Mouse (Mus musculus): ENCODE results near the gene Plekha6. TPM values are rescaled to one million over a fixed set of nuclear protein-coding genes. Genes with fewer than 3 reads are reported as not detected.
A peak's percentile ranks its signal among the peaks of the same experiment; 100 is the strongest.

The Plekha6 gene
- polyA plus RNA-seq, 1 experiment from 2014 or later = 23.4 TPM

- H3K9ac ChIP-seq = no peak overlapping the region
- WGBS = 62% methylated on average over 7 of the region's 7 CpGs
- no peak overlapping the region; the same call in 1 of the 2 replicates for H3K27ac ChIP-seq
- no peak for ATAC-seq (replicated peaks)
- no peaks in the 10 kb centered on the region for H3K36me3 ChIP-seq (replicated peaks)
- H3K9me3 ChIP-seq = no peaks in the 10 kb centered on the region
- H3K4me2 ChIP-seq = no peak overlapping the region
- no peak overlapping the region for H3K4me3 ChIP-seq
- peaks cover 52% of the 10 kb centered on the region for H3K4me1 ChIP-seq
- no peaks in the 10 kb centered on the region for H3K27me3 ChIP-seq (replicated peaks)
Observed at GRCm38 (mm10) chr1:133210766-133211165, 46.8 kb downstream of the Plekha6 start.

GRCm38 (mm10) chr1:133212273-133212672, 48.3 kb downstream of the Plekha6 start:
- H3K9ac ChIP-seq = no peak overlapping the region
- peaks cover 66% of the 10 kb centered on the region for H3K4me1 ChIP-seq
- WGBS = 67% methylated on average over 4 of the region's 4 CpGs

GRCm38 (mm10) chr1:133213098-133213497, 49.1 kb downstream of the Plekha6 start:
- no peaks in the 10 kb centered on the region for H3K9me3 ChIP-seq
- no peaks in the 10 kb centered on the region for H3K27me3 ChIP-seq (replicated peaks)
- no peaks in the 10 kb centered on the region for H3K36me3 ChIP-seq (replicated peaks)
- ATAC-seq (replicated peaks) = no peak
- H3K4me3 ChIP-seq = no peak overlapping the region
- peaks cover 66% of the 10 kb centered on the region for H3K4me1 ChIP-seq
- no peak overlapping the region for H3K27ac ChIP-seq
- WGBS = 83% methylated on average over 7 of the region's 7 CpGs
- H3K4me2 ChIP-seq = no peak overlapping the region
- no peak overlapping the region for H3K9ac ChIP-seq

More at GRCm38 (mm10) chr1:133212273-133212672, 48.3 kb downstream of the Plekha6 start:
- no peaks in the 10 kb centered on the region for H3K9me3 ChIP-seq
- H3K27me3 ChIP-seq (replicated peaks) = no peaks in the 10 kb centered on the region
- H3K4me3 ChIP-seq = no peak overlapping the region
- ATAC-seq (replicated peaks) = no peak
- no peak overlapping the region for H3K4me2 ChIP-seq
- H3K27ac ChIP-seq = no peak overlapping the region
- no peaks in the 10 kb centered on the region for H3K36me3 ChIP-seq (replicated peaks)

- 93% methylated on average over 4 of the region's 4 CpGs for WGBS
- no peaks in the 10 kb centered on the region for H3K36me3 ChIP-seq (replicated peaks)
- no peaks in the 10 kb centered on the region for H3K9me3 ChIP-seq
- H3K4me3 ChIP-seq = no peak overlapping the region
- H3K4me2 ChIP-seq = no peak overlapping the region
- H3K27me3 ChIP-seq (replicated peaks) = no peaks in the 10 kb centered on the region
- ATAC-seq (replicated peaks) = no peak
- no peak overlapping the region for H3K27ac ChIP-seq
- peaks cover 62% of the 10 kb centered on the region for H3K4me1 ChIP-seq
- H3K9ac ChIP-seq = no peak overlapping the region
Observed at GRCm38 (mm10) chr1:133213901-133214300, 49.9 kb downstream of the Plekha6 start.

- Histone ChIP-seq H3K36me3 (replicated peaks) (no peaks in the 10 kb centered on the region), H3K27me3 (replicated peaks) (no peaks in the 10 kb centered on the region), H3K4me2 (no peak overlapping the region), H3K27ac (no peak overlapping the region), H3K4me3 (no peak overlapping the region), H3K9me3 (no peaks in the 10 kb centered on the region), H3K9ac (no peak overlapping the region), H3K4me1 (peaks cover 53% of the 10 kb centered on the region)
- ATAC-seq (replicated peaks) = no peak; the same call in 1 of the 2 replicates
- WGBS = 55% methylated on average over 7 of the region's 7 CpGs
Observed at GRCm38 (mm10) chr1:133214672-133215359, 50.8 kb downstream of the Plekha6 start.

- Histone ChIP-seq H3K27ac (no peak overlapping the region), H3K9ac (no peak overlapping the region), H3K4me1 (peaks cover 48% of the 10 kb centered on the region), H3K27me3 (replicated peaks) (no peaks in the 10 kb centered on the region), H3K36me3 (replicated peaks) (no peaks in the 10 kb centered on the region), H3K9me3 (no peaks in the 10 kb centered on the region), H3K4me2 (no peak overlapping the region), H3K4me3 (no peak overlapping the region)
- no peak for ATAC-seq (replicated peaks)
- WGBS = 52% methylated on average over 3 of the region's 3 CpGs
Observed at GRCm38 (mm10) chr1:133215360-133215700, 51.3 kb downstream of the Plekha6 start.

GRCm38 (mm10) chr1:133215753-133216152, 51.7 kb downstream of the Plekha6 start:
- 75% methylated on average over 10 of the region's 10 CpGs for WGBS
- H3K4me1 ChIP-seq = peaks cover 44% of the 10 kb centered on the region
- no peaks in the 10 kb centered on the region for H3K27me3 ChIP-seq (replicated peaks)
- H3K36me3 ChIP-seq (replicated peaks) = no peaks in the 10 kb centered on the region
- H3K9ac ChIP-seq = no peak overlapping the region
- no peak overlapping the region for H3K4me2 ChIP-seq
- H3K27ac ChIP-seq = 0 out of 2 replicates have a peak overlapping the region, but pooled peaks have one; percentile 38
- ATAC-seq (replicated peaks) = no peak
- H3K4me3 ChIP-seq = no peak overlapping the region
- no peaks in the 10 kb centered on the region for H3K9me3 ChIP-seq

GRCm38 (mm10) chr1:133217031-133217430, 53.0 kb downstream of the Plekha6 start:
- Histone ChIP-seq H3K36me3 (replicated peaks) (no peaks in the 10 kb centered on the region), H3K4me2 (no peak overlapping the region), H3K27me3 (replicated peaks) (no peaks in the 10 kb centered on the region), H3K4me1 (peaks cover 44% of the 10 kb centered on the region), H3K4me3 (no peak overlapping the region), H3K9me3 (no peaks in the 10 kb centered on the region), H3K9ac (no peak overlapping the region), H3K27ac (peak overlapping the region; percentile 38; the same call in 1 of the 2 replicates)
- 0 out of 2 replicates have a peak, but pooled peaks have one; percentile 21 for ATAC-seq (replicated peaks)
- WGBS = 18% methylated on average over 5 of the region's 5 CpGs

- no peak for ATAC-seq (replicated peaks)
- Histone ChIP-seq H3K27ac (no peak overlapping the region), H3K4me3 (no peak overlapping the region), H3K9me3 (no peaks in the 10 kb centered on the region), H3K4me2 (no peak overlapping the region), H3K27me3 (replicated peaks) (no peaks in the 10 kb centered on the region), H3K9ac (no peak overlapping the region), H3K36me3 (replicated peaks) (no peaks in the 10 kb centered on the region), H3K4me1 (peaks cover 51% of the 10 kb centered on the region)
- 84% methylated on average over 1 of the region's 1 CpGs for WGBS
Observed at GRCm38 (mm10) chr1:133219106-133219505, 55.1 kb downstream of the Plekha6 start.

GRCm38 (mm10) chr1:133221459-133221858, 57.4 kb downstream of the Plekha6 start:
- 78% methylated on average over 3 of the region's 3 CpGs for WGBS
- Histone ChIP-seq H3K27me3 (replicated peaks) (no peaks in the 10 kb centered on the region), H3K4me2 (no peak overlapping the region), H3K27ac (no peak overlapping the region), H3K9ac (no peak overlapping the region), H3K4me3 (no peak overlapping the region), H3K9me3 (no peaks in the 10 kb centered on the region), H3K4me1 (peaks cover 41% of the 10 kb centered on the region), H3K36me3 (replicated peaks) (no peaks in the 10 kb centered on the region)
- ATAC-seq (replicated peaks) = no peak

- Histone ChIP-seq H3K27ac (no peak overlapping the region), H3K4me3 (no peak overlapping the region), H3K36me3 (replicated peaks) (no peaks in the 10 kb centered on the region), H3K4me2 (no peak overlapping the region), H3K9ac (no peak overlapping the region), H3K4me1 (peaks cover 43% of the 10 kb centered on the region), H3K9me3 (no peaks in the 10 kb centered on the region), H3K27me3 (replicated peaks) (no peaks in the 10 kb centered on the region)
- ATAC-seq (replicated peaks) = no peak
- WGBS = 36% methylated on average over 6 of the region's 6 CpGs
Observed at GRCm38 (mm10) chr1:133222445-133222995, 58.5 kb downstream of the Plekha6 start.

- Histone ChIP-seq H3K27me3 (replicated peaks) (no peaks in the 10 kb centered on the region), H3K4me3 (no peak overlapping the region), H3K9ac (no peak overlapping the region), H3K9me3 (no peaks in the 10 kb centered on the region), H3K36me3 (replicated peaks) (no peaks in the 10 kb centered on the region), H3K4me1 (peaks cover 48% of the 10 kb centered on the region), H3K4me2 (no peak overlapping the region), H3K27ac (no peak overlapping the region)
- no peak for ATAC-seq (replicated peaks)
Observed at GRCm38 (mm10) chr1:133224674-133225073, 60.7 kb downstream of the Plekha6 start.

- peaks cover 48% of the 10 kb centered on the region for H3K4me1 ChIP-seq
- 77% methylated on average over 3 of the region's 3 CpGs for WGBS
Observed at GRCm38 (mm10) chr1:133225137-133225536, 61.1 kb downstream of the Plekha6 start.

More at GRCm38 (mm10) chr1:133225137-133225536, 61.1 kb downstream of the Plekha6 start:
- no peak overlapping the region for H3K9ac ChIP-seq
- H3K27me3 ChIP-seq (replicated peaks) = no peaks in the 10 kb centered on the region
- H3K4me3 ChIP-seq = no peak overlapping the region
- no peak for ATAC-seq (replicated peaks)
- no peaks in the 10 kb centered on the region for H3K9me3 ChIP-seq
- H3K27ac ChIP-seq = no peak overlapping the region
- H3K36me3 ChIP-seq (replicated peaks) = no peaks in the 10 kb centered on the region
- H3K4me2 ChIP-seq = no peak overlapping the region
